Mouse (Mus musculus) ovary, postnatal 14 days (tissue): ENCODE results near the gene Hdac7.

ENCODE experiments used
- DNase-seq: peaks from one replicate; pipeline ENCODE4 v3.0.0; 2022; ENCODE audit warnings: low spot score

Gene Hdac7

DNA sequence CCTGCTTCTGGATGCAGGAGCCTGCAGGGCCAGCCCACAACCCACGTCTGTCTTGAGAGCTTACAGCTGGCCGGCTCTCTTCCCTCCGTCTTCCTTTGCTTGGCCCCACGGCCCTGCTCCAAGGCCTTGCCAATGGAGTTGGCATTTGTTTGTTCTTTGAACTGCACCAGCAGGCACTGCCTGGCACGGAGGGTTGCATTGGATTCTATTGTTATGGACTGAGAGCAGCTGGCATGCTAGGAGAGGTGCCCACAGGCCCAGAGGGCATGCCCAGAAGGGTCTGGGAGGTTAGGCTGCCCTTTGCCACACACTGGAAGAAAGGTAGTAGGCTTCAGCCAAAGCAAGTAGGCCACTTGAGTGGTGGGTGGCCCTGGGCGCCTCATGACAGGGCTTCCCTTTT, 55.5 kb downstream of the Hdac7 start:
- DNase-seq = no peak

DNA sequence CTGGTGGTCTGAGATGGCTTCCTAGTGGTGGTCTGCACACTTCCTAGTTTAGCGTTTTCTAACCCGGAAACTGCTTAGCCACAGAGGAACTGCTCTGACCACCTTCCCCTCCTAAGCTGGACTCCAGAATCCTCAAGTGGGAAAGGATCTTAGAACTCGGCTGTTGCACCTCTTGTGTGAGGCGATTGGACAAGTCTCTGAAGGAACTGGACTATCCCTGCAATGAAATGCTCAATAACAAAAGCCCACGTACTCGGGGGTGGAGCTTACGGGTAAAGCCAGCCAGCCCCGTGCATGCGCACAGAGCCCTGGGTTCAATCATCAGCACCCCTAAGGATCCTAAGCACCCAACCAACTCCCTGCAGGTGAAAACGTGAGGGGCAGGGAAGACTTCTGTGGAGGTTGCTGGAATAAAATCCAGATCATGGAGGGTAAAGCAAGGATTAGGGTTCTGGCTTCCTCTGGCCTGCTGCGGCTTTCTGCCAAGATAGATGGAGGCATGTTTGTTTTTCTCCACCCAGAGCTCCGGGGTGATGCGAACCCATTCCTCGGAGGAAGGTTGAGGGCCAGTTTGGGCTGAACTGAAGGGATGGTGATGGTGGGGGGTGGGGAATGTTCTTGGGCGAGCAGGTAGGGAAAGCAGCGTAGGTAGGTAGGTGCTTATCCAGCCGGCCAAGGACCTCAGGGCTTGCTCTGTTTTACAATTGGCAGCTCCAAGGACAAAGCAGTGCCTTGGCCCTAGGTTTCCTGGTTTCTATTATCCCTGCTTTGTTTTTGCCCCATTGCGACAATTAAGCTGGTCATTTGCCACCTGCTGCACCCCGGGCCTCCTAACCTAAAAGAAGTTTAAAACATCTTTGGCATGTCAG, 56.3 kb downstream of the Hdac7 start:
- DNase-seq = no peak

DNA sequence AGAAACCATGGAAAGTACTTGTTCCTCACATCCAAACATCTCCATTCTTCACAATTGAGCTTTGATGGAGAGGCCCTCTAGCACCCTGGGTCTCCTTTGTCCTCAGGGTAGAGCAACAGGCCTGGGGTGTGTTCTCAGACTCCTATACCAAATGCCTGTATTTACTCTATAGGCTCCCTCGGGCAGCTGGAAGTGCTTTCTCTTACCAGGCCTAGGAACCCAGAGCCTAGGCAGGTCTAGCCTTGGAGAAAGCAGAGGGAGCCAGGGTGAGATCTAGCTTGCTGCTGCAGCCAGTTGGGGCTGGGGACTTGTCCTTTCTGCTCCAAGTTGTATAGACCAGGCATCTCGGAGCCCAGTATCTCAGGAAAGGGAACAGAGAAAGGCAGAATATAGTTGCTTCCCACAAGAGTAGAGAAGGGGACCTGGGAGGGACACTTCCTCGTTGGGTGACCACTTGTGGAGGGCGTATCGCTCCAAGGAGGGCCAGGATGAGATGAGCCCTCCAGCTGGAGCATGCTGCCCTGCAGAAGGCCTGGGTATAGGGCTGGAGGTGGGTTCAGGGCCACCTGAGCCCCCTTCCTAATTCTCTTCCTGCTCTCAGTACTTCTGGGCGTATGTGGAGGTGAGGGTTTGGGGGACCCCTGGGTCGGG, 57.0 kb downstream of the Hdac7 start:
- DNase-seq = no peak

DNA sequence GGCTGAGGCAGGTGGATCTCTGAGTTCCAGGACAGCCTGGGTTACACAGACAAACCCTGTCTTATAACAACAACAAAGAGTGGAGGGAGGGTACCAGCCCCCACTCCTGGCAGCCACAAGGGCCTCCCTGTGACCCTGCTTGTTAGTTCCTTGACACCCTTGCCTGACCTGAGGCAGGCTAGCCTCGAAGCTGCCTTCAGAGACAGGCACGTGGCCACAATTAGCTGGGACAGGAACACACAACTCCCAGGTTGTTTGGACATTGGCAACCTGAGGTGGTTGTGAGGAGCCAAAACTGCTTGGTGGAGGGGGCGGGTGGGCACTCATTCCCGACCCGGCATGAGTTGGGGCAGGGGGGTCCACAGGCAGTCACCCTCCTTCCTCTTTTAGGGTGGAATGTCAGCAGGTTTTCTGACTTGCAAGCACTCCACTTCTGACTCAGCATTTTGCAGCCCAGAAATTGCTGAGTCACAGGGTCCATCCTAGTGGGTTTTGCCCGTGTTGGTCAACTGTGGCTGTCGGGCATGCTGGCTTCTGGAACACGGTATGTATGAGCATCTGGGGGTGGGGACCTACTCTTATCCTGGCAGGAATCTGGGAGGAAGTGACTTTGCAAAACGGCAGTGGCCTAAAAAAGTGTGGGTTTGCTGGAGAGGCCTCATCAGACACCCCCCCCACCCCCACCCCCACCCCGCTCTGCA, 57.7 kb downstream of the Hdac7 start:
- no peak for DNase-seq

DNA sequence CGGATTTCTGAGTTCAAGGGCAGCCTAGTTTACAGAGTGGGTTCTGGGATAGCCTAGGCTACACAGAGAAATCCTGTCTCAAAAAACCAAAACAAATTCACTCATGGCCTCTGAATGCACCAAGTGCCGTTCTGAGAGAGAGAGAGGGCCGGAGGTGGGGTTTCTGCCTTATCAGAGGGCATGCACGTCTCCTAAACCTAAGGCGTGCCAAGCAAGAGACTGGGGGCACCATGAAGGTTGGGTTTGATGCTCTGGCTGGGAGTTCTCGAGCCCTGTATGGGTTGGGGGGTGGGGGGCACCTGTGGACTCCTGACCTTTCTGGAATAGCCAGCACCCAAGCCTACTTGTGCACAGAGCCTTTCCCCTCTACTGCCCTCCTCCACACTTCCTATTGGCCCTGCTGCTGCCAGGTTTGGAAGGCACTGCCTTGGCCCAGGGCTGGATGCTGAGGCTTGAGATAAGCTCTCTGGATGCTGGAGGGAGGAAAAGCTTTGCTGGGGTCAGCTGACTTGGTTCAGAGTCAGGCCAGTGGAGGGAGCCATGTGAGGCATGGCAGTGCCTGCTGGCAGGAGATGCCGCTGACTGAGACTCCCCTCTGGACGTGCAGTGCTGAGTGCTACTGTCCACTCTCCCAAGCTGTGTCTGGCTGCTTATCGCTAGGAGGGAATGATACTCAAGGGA, 58.4 kb downstream of the Hdac7 start:
- DNase-seq = no peak

DNA sequence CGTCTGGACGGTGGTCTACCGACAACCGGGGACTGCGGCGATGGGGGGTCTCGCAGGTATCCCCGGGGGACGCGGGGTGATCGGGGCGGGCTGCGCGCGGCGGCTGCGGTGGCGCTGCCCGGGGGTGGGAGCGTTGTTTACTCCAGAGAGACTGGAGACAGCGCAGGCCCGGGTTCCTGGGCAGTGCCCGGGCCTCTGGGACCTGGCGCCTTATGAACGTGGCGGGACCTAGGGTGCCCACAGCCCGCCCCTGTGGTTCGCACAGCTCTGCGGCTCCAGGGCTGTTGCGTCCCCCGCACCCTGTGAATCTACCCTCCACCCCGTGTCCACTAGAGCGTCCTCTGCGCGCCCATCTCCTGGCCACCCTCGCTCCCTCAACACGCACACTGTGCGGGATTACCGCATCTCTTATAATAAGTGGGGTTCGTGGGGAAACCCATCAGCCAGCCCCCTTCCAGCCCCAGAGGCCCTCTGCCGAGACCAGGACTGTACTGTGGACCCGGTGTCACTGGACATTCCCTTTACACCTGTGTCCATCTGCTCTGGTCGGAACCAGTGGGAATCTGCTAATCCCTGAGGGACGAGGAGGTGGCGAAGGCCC, 59.6 kb downstream of the Hdac7 start:
- no peak for DNase-seq

DNA sequence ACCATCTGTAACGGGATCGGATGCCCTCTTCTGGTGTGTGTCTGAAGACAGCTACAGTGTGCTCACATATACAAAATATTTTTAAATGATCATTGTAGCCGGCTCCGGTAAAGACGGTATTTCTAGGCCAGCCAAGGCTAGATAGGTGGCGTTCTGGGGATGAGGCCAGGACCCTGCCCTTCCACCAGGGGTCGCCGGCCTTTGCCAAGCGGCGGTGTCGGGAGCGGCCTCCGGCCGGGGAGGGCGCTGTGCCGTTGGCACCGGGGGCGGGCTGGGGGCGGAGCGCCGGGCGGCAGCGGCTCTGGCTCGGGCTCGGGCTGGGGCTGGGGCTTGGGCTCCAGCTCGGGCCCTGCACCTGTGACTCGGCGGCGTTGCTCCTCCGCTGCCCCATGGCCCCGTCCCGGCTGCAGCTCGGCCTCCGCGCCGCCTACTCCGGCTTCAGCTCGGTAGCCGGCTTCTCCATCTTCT, 60.2 kb downstream of the Hdac7 start:
- peak; percentile 87 for DNase-seq

DNA sequence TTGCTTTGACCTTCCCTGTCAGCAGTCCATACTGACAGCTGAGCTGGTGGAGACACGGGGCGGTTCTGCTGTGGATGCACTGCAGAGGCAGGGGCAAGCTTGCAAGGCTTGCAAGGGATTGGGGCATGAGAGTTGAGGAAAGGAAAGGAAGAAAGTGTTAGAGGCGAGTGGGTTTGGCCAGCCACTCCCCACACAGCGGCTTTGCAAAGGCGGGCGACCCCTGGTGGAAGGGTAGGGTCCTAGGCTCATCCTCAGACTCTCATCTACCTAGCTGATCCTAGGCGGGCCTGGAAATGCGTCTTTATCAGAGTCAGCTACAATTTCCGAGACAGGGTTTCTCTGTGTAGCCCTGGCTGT, 61.6 kb downstream of the Hdac7 start:
- DNase-seq = peak; percentile 71

DNA sequence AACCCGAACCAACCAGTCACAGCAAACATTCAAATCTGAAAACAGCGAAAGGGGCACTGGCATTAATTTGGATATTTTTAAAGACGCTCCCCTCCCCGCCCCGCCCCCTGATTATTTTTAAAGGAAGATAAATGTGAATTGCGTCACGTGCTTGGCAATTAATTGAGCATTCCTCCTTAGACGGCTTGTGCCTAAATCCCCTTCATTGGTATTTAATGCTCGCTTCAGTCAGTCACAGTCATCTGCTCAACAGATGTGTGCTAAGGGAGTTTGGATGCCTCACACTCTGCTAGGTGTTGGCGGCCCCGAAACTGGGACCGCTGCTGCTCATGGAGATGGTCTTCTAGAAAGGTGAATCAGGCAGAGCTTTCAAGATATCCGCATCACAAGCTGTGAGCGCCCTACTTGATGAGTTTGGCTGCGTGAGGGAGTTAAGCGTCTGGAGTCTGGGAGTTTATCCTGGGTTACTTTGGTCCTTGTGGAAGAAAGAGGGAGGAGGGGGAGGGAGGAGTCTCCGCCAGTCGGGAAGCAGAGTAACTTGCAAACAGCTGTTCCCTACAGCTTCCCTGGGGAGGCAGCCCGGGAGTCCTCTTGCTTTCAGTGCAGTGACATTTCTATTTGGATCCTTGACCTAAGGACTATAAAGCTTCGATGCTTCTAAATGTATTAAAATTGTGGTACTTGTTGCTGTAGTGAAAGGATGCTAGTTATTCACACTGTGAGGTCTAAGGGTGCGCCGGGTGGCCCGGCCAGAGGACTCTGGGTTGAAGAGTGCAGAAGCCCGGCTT, 62.1 kb downstream of the Hdac7 start:
- no peak for DNase-seq

DNA sequence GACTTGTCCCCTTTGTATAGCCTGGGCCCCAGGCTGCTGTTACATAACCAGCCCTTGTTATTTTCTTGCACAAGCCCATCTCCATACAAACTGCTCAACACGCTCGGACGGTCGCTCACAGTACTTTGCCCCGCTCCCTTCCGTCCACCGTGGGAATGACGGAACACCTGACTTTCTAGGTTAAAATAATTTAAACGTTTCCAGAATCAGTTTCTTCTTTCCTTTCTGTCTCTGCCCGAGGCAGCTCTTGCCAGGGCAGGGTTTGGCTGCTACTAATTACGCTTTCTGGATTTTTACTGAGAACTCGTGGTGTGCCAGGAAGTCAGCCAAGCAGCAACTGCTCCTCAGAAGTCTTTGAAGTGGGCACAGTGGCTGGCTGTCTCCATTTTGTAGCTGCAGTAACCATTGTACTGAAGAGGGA, 63.7 kb downstream of the Hdac7 start:
- DNase-seq = no peak

DNA sequence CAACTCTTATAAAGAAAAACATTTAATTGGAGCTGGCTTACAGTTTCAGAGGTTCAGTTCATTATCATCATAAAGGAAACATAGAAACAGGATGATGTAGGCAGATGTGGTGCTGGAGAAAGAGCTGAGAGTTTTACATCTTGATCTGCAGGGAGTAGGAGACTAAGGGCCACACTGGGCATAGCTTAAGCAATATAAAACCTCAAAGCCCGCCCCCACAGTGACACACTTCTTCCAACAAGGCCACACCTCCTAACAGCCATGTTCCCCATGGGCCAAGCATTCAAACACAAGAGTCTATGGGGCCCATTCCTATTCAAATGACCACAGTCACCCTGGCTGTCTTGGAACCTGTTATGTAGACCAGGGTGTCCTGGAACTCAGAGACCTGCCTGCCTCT, 64.7 kb downstream of the Hdac7 start:
- DNase-seq = no peak

DNA sequence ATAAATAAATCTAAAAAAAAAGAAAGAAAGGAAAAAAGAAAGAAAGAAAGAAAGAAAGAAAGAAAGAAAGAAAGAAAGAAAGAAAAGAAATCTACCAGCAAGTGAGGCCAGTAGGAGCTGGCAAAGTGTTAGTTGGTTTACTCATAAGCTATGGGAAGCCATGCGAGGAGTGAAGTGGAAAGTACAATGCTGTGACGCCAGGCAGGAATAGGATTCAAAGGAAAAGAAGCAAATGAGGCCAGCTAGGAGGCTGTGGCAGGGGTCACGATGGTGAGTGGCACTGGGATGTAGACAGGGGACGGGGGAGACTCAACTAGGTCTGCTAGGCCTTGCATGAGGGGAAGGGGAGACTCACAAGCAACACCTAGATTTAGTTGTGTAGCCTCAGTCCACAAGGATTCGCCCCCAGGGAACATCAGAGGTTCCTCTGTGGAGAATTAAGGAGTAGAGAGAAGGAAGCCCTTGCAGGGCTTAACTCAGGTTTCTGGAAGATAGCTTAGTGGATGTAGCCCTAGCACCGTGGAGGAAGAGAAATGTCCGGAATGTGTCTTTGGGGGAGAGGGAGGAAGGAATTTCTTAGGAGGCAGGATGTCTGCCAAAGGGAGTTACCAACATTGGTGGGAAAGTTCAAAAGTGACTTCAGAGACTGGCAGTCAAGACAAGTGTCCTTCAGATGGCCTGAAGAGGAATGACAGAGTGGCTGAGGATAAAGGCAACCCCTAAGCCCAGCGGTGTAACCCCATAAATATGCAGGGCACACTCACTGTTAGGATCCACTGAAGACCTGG, 65.8 kb downstream of the Hdac7 start, which contains the start of gene Slc48a1:
Gene Slc48a1 (plus strand): TSS at position 210 of the 788 bp plus-strand sequence.
- no peak for DNase-seq

DNA sequence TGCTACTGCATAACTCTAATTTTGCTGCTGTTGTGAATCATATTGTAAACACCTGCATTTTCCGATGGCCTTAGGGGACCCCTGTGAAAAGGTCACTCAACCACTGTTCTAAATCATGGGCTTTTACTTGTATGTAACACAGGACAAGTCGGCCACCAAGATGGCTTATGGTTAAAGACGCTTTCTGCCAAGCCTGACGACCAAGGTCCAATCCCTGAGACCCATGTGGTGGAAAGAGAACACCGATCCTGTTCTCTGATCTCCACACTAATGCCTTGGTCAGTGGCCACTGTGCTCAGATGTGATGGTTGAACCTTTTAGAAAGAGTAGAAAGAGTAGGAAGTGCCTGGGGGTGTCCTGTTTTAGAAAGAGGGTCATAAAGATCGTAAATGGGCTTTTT, 67.4 kb downstream of the Hdac7 start:
- no peak for DNase-seq

DNA sequence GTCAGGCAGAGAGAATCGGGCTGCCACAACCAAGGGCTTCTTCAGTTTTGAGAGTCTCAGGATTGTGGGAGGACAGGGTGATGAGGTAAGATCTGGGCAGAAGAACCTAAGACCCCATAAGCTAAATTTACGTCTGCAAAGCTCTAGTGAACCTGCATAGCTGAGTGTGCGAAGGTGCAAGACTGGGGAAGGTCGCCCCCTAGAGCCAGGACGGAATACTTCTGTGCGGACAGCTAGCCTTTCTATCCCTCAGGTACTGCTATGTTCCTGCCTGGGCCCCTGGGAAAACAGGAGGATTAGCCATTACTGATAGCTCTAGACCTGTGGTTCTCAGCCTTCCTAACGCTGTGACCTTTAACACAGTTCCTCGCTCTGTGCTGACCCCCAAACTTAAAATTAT, 67.8 kb downstream of the Hdac7 start:
- peak; percentile 66 for DNase-seq

DNA sequence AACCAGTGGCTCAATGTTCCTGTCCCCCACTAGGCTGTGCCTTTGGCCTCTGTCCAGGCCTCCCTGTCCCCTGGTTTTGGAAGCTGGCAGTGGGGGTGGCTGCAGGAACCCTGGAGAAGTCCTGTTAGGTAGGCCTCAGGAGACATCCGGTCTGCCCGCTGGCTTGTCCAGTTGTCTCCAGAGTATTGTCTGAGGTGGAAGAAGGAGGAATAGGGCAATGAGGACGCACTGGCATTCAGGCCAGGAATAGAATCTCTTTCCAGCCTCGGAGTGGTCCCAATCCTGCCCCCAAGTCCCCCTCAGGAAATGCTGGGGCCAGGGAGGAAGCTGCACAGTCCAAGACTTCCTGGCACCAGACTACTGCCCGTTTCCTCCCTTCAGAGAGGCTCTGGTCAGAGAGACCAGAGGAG, 70.3 kb downstream of the Hdac7 start:
- no peak for DNase-seq

DNA sequence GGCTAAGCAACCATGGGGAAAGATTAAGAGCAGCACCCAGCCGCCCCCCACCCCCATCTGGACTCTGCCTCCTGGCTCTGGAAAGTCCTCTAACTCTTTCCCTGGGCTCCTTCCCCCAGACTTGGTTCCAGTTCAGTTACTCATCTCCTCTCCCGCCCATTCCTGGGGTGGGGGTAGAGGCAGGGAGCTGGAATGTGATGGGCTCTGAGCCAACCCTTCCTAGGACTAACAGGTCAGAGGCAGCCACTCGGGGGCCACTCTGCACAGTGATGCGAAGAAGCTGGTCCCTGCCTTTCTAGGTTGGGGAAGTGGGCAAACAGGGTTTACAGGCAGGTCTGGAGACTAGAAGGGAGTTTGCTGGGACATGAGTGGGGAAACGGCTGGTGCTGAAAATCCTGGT, 71.2 kb downstream of the Hdac7 start:
- DNase-seq = no peak

DNA sequence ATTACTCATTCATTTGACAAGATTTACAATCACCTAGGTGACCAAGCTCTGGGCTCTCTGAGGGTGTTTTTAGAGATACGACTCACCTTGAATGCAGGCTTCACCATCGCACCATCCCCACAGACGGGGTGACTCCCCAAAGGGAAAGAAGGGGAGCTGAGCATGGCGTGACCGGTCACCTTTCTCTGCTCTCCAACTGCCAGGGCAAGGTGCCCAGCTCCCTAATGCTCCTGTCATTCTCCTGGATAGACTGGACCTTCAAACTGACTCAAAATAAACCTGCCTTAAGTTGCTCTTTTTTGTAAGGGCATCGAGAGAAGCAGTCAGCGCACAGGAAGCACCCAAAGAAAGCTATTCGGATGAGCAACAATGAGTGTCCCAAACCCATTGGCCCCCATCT, 74.0 kb downstream of the Hdac7 start:
- DNase-seq = no peak

DNA sequence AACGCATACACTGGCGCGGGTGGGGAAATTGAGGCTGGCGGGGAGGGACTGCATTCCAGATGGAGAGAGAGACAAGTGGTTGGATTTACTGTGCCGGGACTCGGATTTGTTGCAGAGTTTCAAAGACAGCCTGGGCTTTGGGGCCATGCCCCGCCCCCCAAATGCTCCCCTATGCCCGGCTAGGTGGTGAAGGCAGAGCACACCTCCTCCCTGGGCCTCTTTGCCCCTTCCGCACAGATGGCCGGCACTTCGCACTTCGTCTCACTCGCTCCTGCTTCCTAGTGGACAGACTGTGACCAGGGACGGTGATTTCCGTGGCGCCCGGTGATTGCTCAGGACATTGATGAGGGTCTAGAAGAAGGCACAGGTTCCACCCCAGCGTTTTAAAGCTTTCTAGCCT, 76.1 kb downstream of the Hdac7 start:
- DNase-seq = no peak

DNA sequence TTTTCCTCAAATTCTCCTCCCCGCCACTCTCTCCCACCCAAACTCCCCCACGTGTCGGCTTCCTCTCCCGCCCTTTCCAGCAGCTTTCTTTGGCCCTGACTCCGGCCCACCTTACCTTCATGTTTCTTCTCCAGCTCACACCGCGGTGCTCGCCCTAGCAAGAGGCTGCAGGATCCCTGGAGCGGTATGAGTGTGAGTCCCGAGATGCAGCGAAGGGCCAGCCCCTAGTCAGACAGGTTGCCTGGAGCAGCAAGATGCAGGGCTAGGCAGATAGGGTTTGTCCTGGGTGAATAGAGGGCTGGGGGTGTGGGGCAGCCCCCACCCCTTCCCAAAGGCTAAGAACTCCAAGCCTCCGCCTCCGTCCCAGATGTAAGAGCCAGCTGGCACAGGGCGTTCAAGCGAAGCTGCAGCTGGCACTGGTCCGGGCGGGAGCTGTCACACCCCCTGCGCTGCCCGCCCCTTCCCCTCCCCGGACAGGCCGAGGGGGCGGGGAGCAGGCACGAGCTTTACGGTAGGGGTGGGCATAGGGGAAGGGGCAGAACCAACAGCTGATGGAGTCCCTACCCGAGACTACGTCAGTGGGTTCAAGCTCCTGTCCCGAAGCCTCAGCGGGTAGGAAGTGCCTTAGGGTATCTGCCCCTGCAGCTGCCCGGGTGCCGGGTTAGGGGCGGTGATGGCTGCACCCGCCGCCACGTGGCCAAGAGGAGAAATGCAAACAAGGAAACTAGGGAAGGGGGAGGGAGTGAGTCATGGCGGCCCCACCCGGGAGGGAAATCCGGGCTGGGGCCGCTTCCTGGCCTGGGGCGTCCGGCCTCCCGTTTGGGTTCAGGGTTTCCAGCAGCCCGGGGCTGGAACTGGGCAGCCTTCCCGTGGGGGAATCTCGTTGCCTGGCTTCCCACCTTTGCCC, 76.8 kb downstream of the Hdac7 start, which contains the start of gene Rapgef3:
Gene Rapgef3 (minus strand): TSS at position 693 of the 907 bp plus-strand sequence.
- peak; percentile 73 for DNase-seq
